Mouse (Mus musculus) megakaryocyte, embryonic 14.5 days (primary cell): ENCODE results near the gene Dot1l. TPM values are rescaled to one million over a fixed set of nuclear protein-coding genes. Genes with fewer than 3 reads are reported as not detected.

Experiments
- H3K27me3 ChIP-seq: replicated peaks from 2 replicates; pipeline ENCODE3; 2012; ENCODE audit warnings: inconsistent platforms
- H3K36me3 ChIP-seq: replicated peaks from 2 replicates; pipeline ENCODE3; 2012; ENCODE audit warnings: low read length, inconsistent platforms, mixed read lengths
- H3K4me1 ChIP-seq: 2 replicates; pipeline ENCODE4 v1.6.1; 2012; ENCODE audit warnings: inconsistent platforms
- H3K4me3 ChIP-seq: replicated peaks from 2 replicates; pipeline ENCODE3; 2012; ENCODE audit warnings: moderate library complexity, mild to moderate bottlenecking, inconsistent platforms
- H3K9me3 ChIP-seq: 2 replicates; pipeline ENCODE4 v1.6.1; 2012; ENCODE audit warnings: inconsistent platforms
- FLI1 ChIP-seq: IDR thresholded peaks from 2 replicates; pipeline ENCODE4 v1.6.1; 2012; ENCODE audit warnings: low read length, inconsistent platforms, mixed read lengths
- GATA1 ChIP-seq: IDR thresholded peaks from 3 replicates; pipeline ENCODE4 v1.6.1; 2012; ENCODE audit warnings: mixed read lengths, low read length, inconsistent platforms, borderline replicate concordance
- polyA plus RNA-seq: library from polyadenylated mRNA; stranded (reverse); fragments of >175 nt; gene quantifications from 2 replicates; pipeline ENCODE4 v1.2.3, GENCODE M21; 2012; ENCODE audit warnings: low replicate concordance; ENCODE audit not compliant: insufficient read depth

Dot1l gene
- polyA plus RNA-seq, 1 experiment, result 35.3 TPM

- peaks cover 33% of the 10 kb centered on the region for H3K36me3 ChIP-seq
- H3K27me3 ChIP-seq, result no peaks in the 10 kb centered on the region
- peaks cover 71% of the 10 kb centered on the region for H3K4me1 ChIP-seq
- no peaks in the 10 kb centered on the region for H3K9me3 ChIP-seq
- H3K4me3 ChIP-seq, result peak overlapping the region; percentile 96
- TF ChIP-seq GATA1 (no peak), FLI1 (no peak)
These were observed 13.3 kb upstream of the Dot1l start for GRCm38 (mm10) chr10:80741634-80742179.

DNA sequence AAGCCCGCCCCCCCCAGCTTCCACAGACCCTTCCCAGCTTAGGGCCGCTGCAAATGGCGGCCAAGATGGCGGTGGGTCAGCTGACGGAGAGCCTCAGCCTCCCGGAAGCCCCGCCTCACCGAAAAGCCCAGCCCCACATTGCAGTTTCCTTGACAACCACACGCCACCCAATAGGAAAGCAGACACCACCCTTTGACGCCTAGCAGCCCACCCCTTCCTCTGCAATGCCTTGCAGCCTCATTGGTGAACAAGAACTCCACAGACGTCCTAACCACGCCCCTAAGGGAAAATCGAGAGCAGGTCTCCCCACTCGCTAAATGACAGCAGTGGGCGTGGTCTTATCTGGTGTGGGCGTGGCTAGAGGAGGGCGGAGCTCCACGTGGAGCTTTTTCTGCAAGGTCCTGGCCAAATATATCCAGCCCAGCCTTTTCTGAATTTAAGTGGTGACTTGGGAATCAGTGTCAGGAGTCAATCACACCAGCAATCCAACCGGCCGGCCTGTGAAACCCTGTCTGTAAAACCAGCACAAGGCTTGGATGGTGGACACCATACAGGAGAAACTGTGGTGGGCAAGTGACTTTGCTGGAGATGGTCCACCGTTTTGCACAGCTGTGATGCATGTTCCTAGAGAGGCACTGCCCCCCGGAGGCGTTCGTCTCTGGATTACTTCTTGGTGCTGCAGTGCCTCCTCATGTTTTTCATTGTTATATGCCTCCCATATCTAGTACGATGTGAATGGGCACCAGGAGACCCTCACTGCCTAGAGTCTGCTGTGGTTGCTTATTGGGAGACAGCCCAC lies 12.6 kb upstream of the Dot1l start, which contains the start of gene Ap3d1:
Gene Ap3d1, minus strand, starts transcription at position 85 of the 799 bp plus-strand sequence.
- Histone ChIP-seq H3K4me1 (peaks cover 68% of the 10 kb centered on the region), H3K4me3 (peak within 1 kb of the TSS; percentile 96), H3K27me3 (no peaks in the 10 kb centered on the region), H3K36me3 (peaks cover 26% of the 10 kb centered on the region), H3K9me3 (no peaks in the 10 kb centered on the region)
- no peak for TF ChIP-seq FLI1
- TF ChIP-seq GATA1, result no peak

- Histone ChIP-seq H3K4me1 (peaks cover 64% of the 10 kb centered on the region), H3K9me3 (no peaks in the 10 kb centered on the region), H3K4me3 (peak overlapping the region; percentile 77), H3K36me3 (peaks cover 12% of the 10 kb centered on the region), H3K27me3 (no peaks in the 10 kb centered on the region)
- TF ChIP-seq FLI1 (no peak), GATA1 (no peak)
These were observed 10.7 kb upstream of the Dot1l start for GRCm38 (mm10) chr10:80744262-80744661.

DNA sequence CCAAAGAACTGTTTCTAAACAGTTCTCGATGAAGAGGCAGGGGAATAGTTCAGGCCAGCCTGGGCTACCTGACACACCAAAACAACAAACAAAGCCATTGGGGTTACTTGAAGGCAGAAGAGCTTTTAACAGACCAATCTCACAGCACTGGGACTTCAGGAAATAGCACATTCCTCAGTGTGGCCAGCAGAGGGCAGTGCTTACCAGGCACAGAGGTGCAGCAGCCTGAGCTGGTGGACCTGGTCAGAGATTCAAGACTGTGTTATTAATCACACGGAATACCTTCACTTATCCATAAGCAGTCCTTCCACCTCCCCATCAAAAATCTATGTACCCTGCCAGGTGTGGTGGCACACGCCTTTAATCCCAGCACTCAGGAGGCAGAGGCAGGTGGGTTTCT lies 7.6 kb upstream of the Dot1l start:
- H3K27me3 ChIP-seq, result no peaks in the 10 kb centered on the region
- TF ChIP-seq FLI1, result no peak
- no peak for TF ChIP-seq GATA1
- peaks cover 69% of the 10 kb centered on the region for H3K4me1 ChIP-seq
- H3K4me3 ChIP-seq, result no peak overlapping the region
- H3K36me3 ChIP-seq, result no peaks in the 10 kb centered on the region
- H3K9me3 ChIP-seq, result no peaks in the 10 kb centered on the region

- Histone ChIP-seq H3K36me3 (no peaks in the 10 kb centered on the region), H3K4me1 (peaks cover 67% of the 10 kb centered on the region), H3K27me3 (no peaks in the 10 kb centered on the region)
These were observed 6.4 kb upstream of the Dot1l start for GRCm38 (mm10) chr10:80748609-80749008.

GRCm38 (mm10) chr10:80751188-80751832 lies 3.7 kb upstream of the Dot1l start:
- Histone ChIP-seq H3K4me3 (peak overlapping the region; percentile 90), H3K4me1 (peaks cover 67% of the 10 kb centered on the region)

More at GRCm38 (mm10) chr10:80748609-80749008, 6.4 kb upstream of the Dot1l start:
- Histone ChIP-seq H3K4me3 (no peak overlapping the region), H3K9me3 (no peaks in the 10 kb centered on the region)
- TF ChIP-seq FLI1 (no peak), GATA1 (no peak)

GRCm38 (mm10) chr10:80752079-80752625 lies 2.9 kb upstream of the Dot1l start:
- Histone ChIP-seq H3K4me1 (peaks cover 74% of the 10 kb centered on the region), H3K9me3 (no peaks in the 10 kb centered on the region), H3K27me3 (no peaks in the 10 kb centered on the region), H3K36me3 (no peaks in the 10 kb centered on the region), H3K4me3 (peak overlapping the region; percentile 90)
- TF ChIP-seq FLI1 (no peak), GATA1 (no peak)

More at GRCm38 (mm10) chr10:80751188-80751832, 3.7 kb upstream of the Dot1l start:
- H3K27me3 ChIP-seq, result no peaks in the 10 kb centered on the region
- TF ChIP-seq GATA1 (no peak), FLI1 (no peak)
- no peaks in the 10 kb centered on the region for H3K9me3 ChIP-seq
- H3K36me3 ChIP-seq, result no peaks in the 10 kb centered on the region

- Histone ChIP-seq H3K4me3 (peak overlapping the region; percentile 99), H3K9me3 (no peaks in the 10 kb centered on the region), H3K36me3 (peaks cover 11% of the 10 kb centered on the region), H3K27me3 (no peaks in the 10 kb centered on the region), H3K4me1 (peaks cover 84% of the 10 kb centered on the region)
- TF ChIP-seq FLI1 (no peak), GATA1 (no peak)
These were observed 447 bp downstream of the Dot1l start for GRCm38 (mm10) chr10:80755291-80756015.

GRCm38 (mm10) chr10:80756099-80756498 lies 1.1 kb downstream of the Dot1l start:
- Histone ChIP-seq H3K4me1 (peaks cover 84% of the 10 kb centered on the region), H3K36me3 (peaks cover 17% of the 10 kb centered on the region), H3K4me3 (peak overlapping the region; percentile 99), H3K9me3 (no peaks in the 10 kb centered on the region), H3K27me3 (no peaks in the 10 kb centered on the region)
- no peak for TF ChIP-seq GATA1
- no peak for TF ChIP-seq FLI1
